Mouse (Mus musculus): Measurements from ENCODE around the gene Rapgef5. TPM values are rescaled to one million over a fixed set of nuclear protein-coding genes. Genes with fewer than 3 reads are reported as not detected.
A peak's percentile ranks its signal among the peaks of the same experiment; 100 is the strongest.

The Rapgef5 gene
- total RNA-seq, 2 experiments from 2014 or later, result 44.2 to 48.3 TPM

GRCm38 (mm10) chr12:117528509-117529145 is 12.3 kb downstream of the Rapgef5 start:
- DNase-seq (ENCODE audit: low spot score in 2 of 2), result no peak

GRCm38 (mm10) chr12:117531106-117531505 is 14.8 kb downstream of the Rapgef5 start:
- DNase-seq (ENCODE audit: low spot score in 2 of 2), result no peak

DNA sequence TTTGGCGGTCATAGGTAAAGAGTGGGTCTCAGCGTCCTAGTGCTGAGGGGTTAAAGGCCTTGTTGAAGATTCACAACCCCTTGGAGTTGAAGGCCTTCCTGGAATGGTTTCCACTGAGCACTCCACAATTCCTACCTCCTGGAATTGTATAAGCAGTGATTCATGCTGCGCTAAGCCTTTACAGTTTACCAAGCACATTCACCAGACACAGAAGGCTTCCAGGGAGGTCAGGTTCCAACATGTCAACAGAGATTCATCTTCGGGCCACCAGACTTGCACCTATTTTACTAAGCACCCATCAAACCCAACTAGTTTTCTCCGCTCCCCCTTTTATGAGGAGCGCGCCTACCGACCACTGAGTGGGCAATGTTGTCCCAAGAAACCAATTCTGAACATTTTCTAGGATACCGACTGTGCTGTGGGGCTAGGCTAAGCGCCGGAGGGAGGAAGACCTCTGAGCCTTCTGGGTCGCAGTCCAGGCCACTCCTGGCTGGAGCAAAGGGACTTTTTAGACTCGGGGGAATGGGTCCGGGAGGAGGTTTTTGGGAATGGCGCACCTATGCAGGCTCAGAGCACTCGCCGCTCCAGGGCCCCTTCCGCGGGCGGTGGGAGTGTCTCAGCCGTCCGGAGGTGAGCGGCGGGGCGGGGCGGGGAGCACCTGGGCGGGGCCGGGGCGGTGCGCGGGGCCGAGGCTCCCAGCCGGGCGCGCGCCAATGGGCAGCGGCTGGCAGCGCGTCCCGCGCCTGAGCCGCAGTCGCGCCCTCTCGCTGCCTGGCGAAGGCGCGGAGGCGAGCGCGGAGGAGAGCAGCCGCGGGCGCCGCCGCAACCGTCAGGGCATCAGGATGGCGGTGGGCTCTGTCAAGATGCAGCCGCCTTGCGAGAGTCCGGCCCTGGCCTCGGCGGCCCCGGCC is 17.2 kb downstream of the Rapgef5 start:
- DNase-seq (ENCODE audit: low spot score in 2 of 2), result peak in 1 of 2 experiments; percentile 6

DNA sequence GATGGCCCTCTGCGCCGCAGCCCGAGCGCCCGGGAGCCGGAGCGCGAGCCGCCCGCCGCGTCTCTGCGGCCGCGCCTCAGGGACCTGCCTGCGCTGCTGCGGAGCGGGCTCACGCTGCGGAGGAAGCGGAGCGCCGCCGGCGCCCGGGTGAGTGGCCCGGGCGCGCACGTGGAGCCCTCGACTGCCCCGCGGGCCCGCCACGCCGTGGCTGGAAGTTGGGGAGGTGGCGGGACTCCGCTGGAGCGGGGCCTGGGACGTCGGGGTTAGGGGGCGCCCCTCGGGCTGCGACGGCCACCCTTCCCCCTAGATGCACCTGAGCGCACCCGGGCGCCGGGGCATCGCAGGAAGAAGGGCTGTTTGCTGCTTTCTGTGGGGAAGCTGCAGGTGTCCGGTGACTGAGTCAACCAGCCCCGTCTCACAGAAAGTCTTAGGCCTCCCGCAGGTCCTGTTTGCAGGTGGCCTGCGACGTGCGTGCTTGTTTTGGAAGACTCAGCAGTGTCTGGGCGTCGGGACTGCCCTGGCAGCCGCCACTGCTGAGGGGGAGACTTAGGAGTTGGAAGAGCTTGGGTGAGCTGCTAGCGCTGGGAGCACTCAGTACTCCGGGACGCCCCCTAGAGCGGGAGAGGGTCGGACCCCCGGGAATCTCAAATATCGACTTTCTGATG is 17.9 kb downstream of the Rapgef5 start:
- DNase-seq (ENCODE audit: low spot score in 2 of 2), result peak in 1 of 2 experiments; percentile 3

GRCm38 (mm10) chr12:117540352-117540751 is 24.1 kb downstream of the Rapgef5 start:
- DNase-seq (ENCODE audit: low spot score in 2 of 2), result no peak

DNA sequence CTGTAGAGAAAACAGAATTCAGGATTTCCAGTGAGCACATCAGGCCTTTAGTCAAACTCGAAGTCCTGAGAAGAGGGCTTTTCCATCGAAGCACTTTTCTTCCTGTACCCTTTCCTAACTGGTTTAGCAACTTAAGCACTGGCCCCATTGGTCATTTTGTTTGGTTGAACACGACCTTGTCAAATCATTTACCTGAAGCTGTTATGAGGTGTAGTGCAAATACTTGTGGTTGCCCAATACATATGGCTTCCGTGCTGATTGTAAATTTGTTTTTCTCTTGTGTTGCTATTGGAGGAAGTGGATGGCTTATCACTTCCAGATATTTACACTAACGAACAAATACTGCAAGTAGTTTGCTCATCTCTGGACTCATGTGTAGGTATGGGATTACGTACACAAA is 29.0 kb downstream of the Rapgef5 start:
- no peak for DNase-seq (ENCODE audit: low spot score in 2 of 2)

DNA sequence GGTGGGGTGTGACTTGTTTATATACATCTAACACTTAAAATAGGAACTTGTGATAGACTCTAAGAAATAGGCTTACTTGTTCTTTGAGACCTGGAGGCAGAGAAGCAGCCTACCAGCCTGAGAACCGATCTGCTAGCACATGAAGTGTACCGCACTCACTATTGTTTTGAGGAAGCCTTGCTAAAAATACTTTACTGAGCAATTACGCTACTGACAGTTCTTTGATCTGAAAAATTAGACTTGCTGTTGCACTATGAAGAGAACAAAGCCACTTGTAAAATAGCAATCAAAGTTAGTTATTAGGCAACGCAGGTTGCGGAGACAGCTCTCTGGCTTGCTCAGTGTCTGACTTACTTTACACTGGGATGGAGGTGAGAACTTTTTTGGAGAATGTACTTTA is 37.1 kb downstream of the Rapgef5 start:
- no peak for DNase-seq (ENCODE audit: low spot score in 2 of 2)

GRCm38 (mm10) chr12:117554612-117555063 is 38.4 kb downstream of the Rapgef5 start:
- DNase-seq (ENCODE audit: low spot score in 2 of 2), result no peak

- peak in 1 of 2 experiments; percentile 4 for DNase-seq (ENCODE audit: low spot score in 2 of 2)
Measured at GRCm38 (mm10) chr12:117560450-117560849, 44.2 kb downstream of the Rapgef5 start.

DNA sequence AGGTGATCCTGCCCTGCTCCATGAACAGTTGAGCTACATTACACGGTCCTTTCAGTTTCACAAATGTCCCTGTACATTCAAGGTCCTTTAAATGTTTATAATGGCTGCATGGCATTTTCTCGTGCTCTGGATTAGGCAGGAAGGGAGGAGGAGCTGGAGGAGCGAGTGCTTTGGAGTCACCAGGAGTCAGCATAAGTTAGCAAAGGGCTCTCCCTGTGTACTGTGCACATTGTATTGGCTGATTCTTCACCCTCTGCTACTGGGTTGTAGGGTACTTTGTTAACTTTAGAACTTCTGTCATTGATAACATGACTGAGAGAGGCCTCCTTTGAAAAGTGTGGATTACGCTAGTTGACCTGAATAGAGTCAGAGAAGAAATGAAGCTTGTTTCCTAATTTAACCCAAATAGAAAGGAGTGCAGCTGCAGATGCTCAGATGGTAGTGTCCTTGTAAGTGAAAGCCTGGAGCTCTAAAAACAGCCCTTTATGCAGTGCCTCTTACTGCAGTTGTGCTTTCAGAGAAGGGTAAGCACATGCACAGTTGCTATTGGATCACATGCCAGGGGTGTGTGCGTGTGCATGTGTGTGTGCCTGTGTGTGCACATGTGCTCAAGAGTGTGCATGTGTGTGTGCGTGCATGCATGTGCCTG is 45.3 kb downstream of the Rapgef5 start:
- no peak for DNase-seq (ENCODE audit: low spot score in 2 of 2)

- DNase-seq (ENCODE audit: low spot score in 2 of 2), result no peak
Measured at GRCm38 (mm10) chr12:117562085-117562484, 45.8 kb downstream of the Rapgef5 start.

GRCm38 (mm10) chr12:117563859-117564258 is 47.6 kb downstream of the Rapgef5 start:
- DNase-seq (ENCODE audit: low spot score in 2 of 2), result no peak

GRCm38 (mm10) chr12:117566298-117566697 is 50.0 kb downstream of the Rapgef5 start:
- no peak for DNase-seq (ENCODE audit: low spot score in 2 of 2)

DNA sequence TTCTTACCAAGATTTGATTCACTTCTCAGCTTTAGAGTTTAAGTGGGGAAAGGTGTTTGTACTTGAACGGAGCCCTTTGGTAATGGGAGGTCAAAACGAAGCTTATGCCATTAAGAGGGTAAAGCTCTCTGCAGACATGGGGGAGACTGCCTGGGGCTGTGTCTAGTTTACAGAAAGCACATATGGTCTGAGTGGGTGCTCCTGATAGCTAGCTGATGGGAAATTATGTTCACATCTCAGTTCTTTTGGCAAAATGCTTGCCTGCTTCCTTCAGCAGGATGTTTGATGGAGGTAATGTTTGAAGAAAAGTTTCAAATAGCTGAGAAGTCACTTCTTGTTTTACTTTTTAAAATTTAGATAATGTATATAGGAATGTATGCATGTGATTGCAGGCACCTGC is 53.4 kb downstream of the Rapgef5 start:
- no peak for DNase-seq (ENCODE audit: low spot score in 2 of 2)

- DNase-seq (ENCODE audit: low spot score in 2 of 2), result no peak
Measured at GRCm38 (mm10) chr12:117584256-117584655, 68.0 kb downstream of the Rapgef5 start.

DNA sequence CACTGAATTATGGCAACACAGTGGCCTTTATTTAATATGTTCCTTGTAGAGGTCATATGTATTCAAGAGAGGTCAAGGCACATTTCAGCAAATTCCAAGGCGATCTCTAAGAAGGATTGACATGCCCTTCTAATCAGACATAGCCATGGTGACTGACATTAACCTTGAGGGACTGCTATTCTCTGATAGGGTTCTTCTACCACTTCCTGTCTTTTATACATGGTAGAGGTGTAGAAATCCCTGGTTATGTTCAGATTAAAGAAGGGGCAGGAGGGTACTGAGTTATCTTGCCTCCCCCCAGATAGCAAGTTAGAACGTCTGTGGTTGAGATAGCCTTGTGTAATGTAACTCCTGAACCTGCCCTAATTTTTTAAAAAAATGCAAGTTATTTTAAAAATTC is 69.1 kb downstream of the Rapgef5 start:
- no peak for DNase-seq (ENCODE audit: low spot score in 2 of 2)

GRCm38 (mm10) chr12:117586124-117586523 is 69.8 kb downstream of the Rapgef5 start:
- peak; percentile 40 to 51 for DNase-seq (ENCODE audit: low spot score in 2 of 2)

DNA sequence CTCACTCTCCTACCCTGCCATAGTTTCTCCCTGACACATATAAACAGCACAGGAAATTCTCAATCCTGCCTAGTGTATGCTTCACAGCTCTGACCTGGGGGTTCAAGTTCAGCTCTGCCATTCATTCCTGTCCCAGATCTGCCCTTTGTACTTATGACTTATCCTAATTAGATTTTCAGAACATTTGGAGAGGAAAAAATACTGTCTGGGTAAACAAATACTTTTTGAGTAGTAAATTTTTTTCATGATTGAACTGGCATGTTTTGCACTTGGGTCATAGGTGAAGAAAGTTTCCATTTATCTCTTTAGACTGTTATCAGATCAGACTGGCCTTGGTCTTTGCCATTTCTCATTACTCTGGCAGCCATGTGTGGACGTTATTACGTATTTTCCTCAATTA is 72.9 kb downstream of the Rapgef5 start:
- DNase-seq (ENCODE audit: low spot score in 2 of 2), result no peak

DNA sequence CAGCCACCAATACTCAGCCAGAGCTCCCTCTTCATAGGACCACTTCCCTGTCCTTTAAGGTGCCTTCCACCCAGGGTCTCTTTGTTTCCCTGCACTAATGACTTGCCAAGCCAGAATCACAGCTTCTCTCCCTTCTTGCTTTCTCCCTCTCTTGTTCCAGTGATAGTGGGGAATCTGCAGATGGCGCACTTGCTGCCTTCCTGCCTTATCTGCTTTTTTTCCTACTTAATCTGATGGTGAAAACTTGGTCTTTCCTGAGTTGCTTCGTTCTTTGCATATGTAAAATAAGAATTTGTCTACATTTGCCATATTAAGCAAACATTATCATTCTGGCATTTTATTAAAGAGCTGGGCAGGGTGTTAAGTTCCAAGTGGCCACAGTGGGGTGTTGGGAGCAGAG is 75.7 kb downstream of the Rapgef5 start:
- DNase-seq (ENCODE audit: low spot score in 2 of 2), result no peak

GRCm38 (mm10) chr12:117592583-117592982 is 76.3 kb downstream of the Rapgef5 start:
- DNase-seq (ENCODE audit: low spot score in 2 of 2), result no peak

DNA sequence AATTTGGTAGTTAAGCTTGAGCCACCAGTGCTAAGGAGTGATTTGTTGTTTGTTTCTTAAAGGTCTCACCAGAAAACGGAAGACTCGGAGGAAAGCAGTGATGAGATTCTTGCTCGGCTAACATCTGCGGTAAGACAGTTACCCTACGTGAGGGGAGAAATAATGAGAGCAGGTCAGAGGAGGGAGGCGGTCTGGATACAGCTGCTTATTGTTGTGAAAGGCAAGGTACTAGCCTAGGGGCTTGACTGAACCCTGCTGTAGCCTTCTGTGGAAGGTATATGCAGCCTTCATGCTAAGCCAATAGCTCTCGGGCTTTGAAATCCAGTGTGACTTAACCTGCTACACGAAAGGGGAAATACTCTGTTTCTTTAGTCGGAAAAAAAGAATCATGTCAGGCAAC is 78.9 kb downstream of the Rapgef5 start:
- no peak for DNase-seq (ENCODE audit: low spot score in 2 of 2)
